Mouse (Mus musculus) liver, embryonic 16.5 days (tissue): ENCODE data around the gene Samd8. TPM values are rescaled to one million over a fixed set of nuclear protein-coding genes. Genes with fewer than 3 reads are reported as not detected.
A peak's percentile ranks its signal among the peaks of the same experiment; 100 is the strongest.

Experiments
- ATAC-seq: fragments of 200-750 bp; cut with Nextera tagmentation; 2 replicates; pipeline ENCODE4 v1.8.0; 2017; ENCODE audit warnings: low read depth, mild to moderate bottlenecking, moderate number of reproducible peaks, moderate library complexity
- H3K27ac ChIP-seq: fragments of 300-500 bp; sonication (generic); 2 replicates; pipeline ENCODE4 v1.5.1; 2014; ENCODE audit warnings: mild to moderate bottlenecking, low read length
- H3K27me3 ChIP-seq: fragments of 300-500 bp; sonication (generic); 2 replicates; pipeline ENCODE4 v1.6.1; 2014; ENCODE audit warnings: low read depth, low read length, mixed read lengths; ENCODE audit not compliant: control insufficient read depth, insufficient read depth
- H3K36me3 ChIP-seq: fragments of 300-500 bp; sonication (generic); 2 replicates; pipeline ENCODE4 v1.6.1; 2014; ENCODE audit warnings: mild to moderate bottlenecking; ENCODE audit not compliant: control insufficient read depth, insufficient read depth
- H3K4me1 ChIP-seq: fragments of 300-500 bp; sonication (generic); 2 replicates; pipeline ENCODE4 v1.6.1; 2014; ENCODE audit warnings: low read depth, low read length, mixed read lengths; ENCODE audit not compliant: control insufficient read depth
- H3K4me2 ChIP-seq: fragments of 300-500 bp; sonication (generic); 2 replicates; pipeline ENCODE4 v1.6.1; 2014; ENCODE audit warnings: low read depth, low read length, mixed read lengths
- H3K4me3 ChIP-seq: fragments of 300-500 bp; sonication (generic); 2 replicates; pipeline ENCODE4 v1.5.1; 2014; ENCODE audit warnings: low read depth, mild to moderate bottlenecking, low read length
- H3K9ac ChIP-seq: fragments of 300-500 bp; sonication (generic); 2 replicates; pipeline ENCODE4 v1.6.1; 2014; ENCODE audit warnings: low read depth, low read length
- H3K9me3 ChIP-seq: fragments of 300-500 bp; sonication (generic); replicated peaks from 2 replicates; pipeline ENCODE4 v1.6.1; 2016; ENCODE audit warnings: low read length; ENCODE audit not compliant: control insufficient read depth
- WGBS: fragments of 180-500 bp; shearing (Covaris S2); extraction: QIAGEN DNeasy Blood & Tissue Kit; methylation state at CpG from one replicate; pipeline ENCODE4 v1.1.7; 2014; ENCODE audit not compliant: insufficient replicate concordance; 5-methylcytosine and 5-hydroxymethylcytosine counted together
- polyA plus RNA-seq: library from polyadenylated mRNA; unstranded; fragments of >200 nt; fragmentation: Nextera tagmentation; extraction: Ambion mirVana; gene quantifications from 2 replicates; pipeline ENCODE4 v1.2.1, GENCODE M21; 2015

The Samd8 gene
- polyA plus RNA-seq, 1 experiment from 2014 or later = 3.9 TPM

DNA sequence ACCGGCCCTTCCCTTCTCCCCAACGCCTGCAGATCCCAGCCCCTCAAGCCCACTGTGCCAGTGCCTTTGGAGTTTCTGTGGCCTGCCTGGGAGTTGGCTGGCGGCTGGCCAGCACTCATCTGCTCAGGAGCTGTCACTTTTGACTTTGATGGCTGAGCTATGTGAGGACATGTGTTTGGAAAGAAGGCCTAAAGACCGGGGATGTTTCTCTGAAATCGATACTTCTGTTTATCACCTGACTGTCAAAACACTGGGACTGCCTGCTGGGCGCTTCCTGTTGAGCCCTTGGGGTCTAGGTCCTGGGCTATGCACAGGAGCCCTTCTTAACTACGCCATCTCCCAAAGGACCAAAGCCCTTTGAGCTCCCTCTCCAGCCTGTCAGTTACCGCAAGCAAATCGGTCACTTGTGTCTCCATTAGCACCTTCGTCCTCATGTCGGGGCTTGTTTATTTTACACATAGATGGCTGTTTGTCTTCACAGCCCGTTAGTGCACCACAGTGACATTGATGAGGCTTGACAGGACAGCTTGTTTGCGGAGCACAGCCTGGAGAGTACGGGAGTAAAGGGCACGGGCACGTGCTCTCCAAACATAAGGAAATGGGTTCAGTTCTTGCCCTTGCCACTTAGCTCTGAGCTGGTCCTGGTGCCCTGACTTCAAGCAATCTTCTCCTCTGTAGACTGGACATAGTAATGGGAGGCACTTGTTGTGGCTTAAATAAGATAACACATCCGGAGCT lies 30.5 kb upstream of the Samd8 start:
- H3K4me2 ChIP-seq = no peak overlapping the region
- no peaks in the 10 kb centered on the region for H3K4me1 ChIP-seq
- peak; percentile 61; the same call in 1 of the 2 replicates for ATAC-seq
- no peaks in the 10 kb centered on the region for H3K36me3 ChIP-seq
- no peak overlapping the region for H3K27ac ChIP-seq
- no peak overlapping the region for H3K4me3 ChIP-seq
- H3K9ac ChIP-seq = no peak overlapping the region
- H3K9me3 ChIP-seq = no peaks in the 10 kb centered on the region
- H3K27me3 ChIP-seq = no peaks in the 10 kb centered on the region
- 42% methylated on average over 17 of the region's 17 CpGs for WGBS

- Histone ChIP-seq H3K36me3 (no peaks in the 10 kb centered on the region), H3K27me3 (no peaks in the 10 kb centered on the region), H3K4me1 (no peaks in the 10 kb centered on the region), H3K4me2 (no peak overlapping the region), H3K27ac (no peak overlapping the region), H3K4me3 (no peak overlapping the region), H3K9me3 (no peaks in the 10 kb centered on the region), H3K9ac (no peak overlapping the region)
- no peak for ATAC-seq
- WGBS = 53% methylated on average over 4 of the region's 4 CpGs
These were observed 29.7 kb upstream of the Samd8 start for GRCm38 (mm10) chr14:21720430-21721205.

DNA sequence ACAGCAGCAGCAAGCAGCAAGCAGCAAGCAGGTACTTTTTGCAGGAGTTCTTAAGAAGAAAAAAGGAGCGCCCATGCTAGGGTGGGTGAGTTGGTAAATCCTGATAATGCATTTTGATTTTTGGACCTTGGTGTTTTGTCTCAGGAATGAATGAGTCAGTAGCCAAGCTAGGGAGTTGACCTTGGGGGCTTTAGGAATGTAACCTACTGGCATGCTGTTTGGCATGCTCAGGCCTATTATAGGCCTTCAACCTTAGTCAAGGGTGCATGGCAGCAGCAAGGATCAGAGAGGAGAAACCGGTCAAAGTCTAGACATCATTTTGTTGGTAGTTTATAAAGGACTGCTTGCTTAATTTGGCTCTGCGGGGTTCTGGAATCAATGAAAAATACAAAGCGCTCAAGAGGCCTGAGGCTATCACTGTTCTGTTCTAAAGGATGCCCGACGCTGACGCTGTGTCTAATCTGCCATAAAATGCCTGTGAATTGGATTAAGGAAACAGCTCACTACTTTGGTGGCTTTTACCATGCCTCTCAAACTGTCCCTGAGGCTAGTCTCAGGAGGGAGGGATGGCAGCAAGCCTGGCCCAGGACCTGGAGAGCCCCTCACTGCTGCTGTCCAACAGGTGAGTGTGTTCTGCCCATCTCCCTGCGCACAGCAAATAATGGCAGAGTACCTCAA lies 28.2 kb upstream of the Samd8 start:
- no peak overlapping the region for H3K9ac ChIP-seq
- no peak for ATAC-seq
- no peak overlapping the region for H3K27ac ChIP-seq
- H3K4me3 ChIP-seq = no peak overlapping the region
- no peaks in the 10 kb centered on the region for H3K4me1 ChIP-seq
- H3K27me3 ChIP-seq = no peaks in the 10 kb centered on the region
- no peaks in the 10 kb centered on the region for H3K9me3 ChIP-seq
- WGBS = 72% methylated on average over 8 of the region's 8 CpGs
- H3K4me2 ChIP-seq = no peak overlapping the region
- H3K36me3 ChIP-seq = no peaks in the 10 kb centered on the region

GRCm38 (mm10) chr14:21729031-21729732 lies 21.1 kb upstream of the Samd8 start:
- no peaks in the 10 kb centered on the region for H3K27me3 ChIP-seq
- H3K4me1 ChIP-seq = no peaks in the 10 kb centered on the region
- H3K9me3 ChIP-seq = no peaks in the 10 kb centered on the region
- no peak overlapping the region for H3K9ac ChIP-seq
- WGBS = 51% methylated on average over 6 of the region's 6 CpGs
- H3K36me3 ChIP-seq = no peaks in the 10 kb centered on the region
- H3K4me3 ChIP-seq = no peak overlapping the region
- no peak overlapping the region for H3K4me2 ChIP-seq
- no peak overlapping the region for H3K27ac ChIP-seq
- ATAC-seq = no peak

DNA sequence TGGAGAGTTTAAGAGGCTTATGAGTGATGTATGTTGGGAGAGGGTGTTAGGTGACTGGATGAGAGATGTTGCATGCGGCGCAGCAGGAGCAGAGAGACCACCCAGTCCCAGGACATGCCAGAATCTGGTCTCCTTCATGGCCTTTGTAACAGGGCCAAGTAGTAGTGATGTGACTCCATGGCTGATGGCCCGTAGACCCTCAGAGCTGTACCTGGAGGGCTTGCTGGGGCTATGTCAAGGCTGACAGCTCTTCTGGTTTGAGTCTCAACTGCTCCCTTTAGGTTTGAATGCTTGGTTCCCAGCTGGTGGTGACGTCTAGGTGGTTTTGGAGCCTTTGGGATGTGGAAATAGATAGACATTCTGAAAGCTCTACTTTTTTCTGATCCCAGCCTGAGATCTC lies 20.4 kb upstream of the Samd8 start:
- no peak for ATAC-seq
- Histone ChIP-seq H3K9me3 (no peaks in the 10 kb centered on the region), H3K36me3 (no peaks in the 10 kb centered on the region), H3K4me1 (no peaks in the 10 kb centered on the region), H3K9ac (no peak overlapping the region), H3K4me2 (no peak overlapping the region), H3K4me3 (no peak overlapping the region), H3K27ac (no peak overlapping the region), H3K27me3 (no peaks in the 10 kb centered on the region)
- WGBS = 70% methylated on average over 4 of the region's 4 CpGs

GRCm38 (mm10) chr14:21733131-21733905 lies 17.0 kb upstream of the Samd8 start:
- H3K9ac ChIP-seq = no peak overlapping the region
- H3K4me2 ChIP-seq = no peak overlapping the region
- no peak overlapping the region for H3K4me3 ChIP-seq
- H3K36me3 ChIP-seq = no peaks in the 10 kb centered on the region
- no peaks in the 10 kb centered on the region for H3K27me3 ChIP-seq
- no peaks in the 10 kb centered on the region for H3K4me1 ChIP-seq
- ATAC-seq = no peak
- WGBS = 68% methylated on average over 15 of the region's 15 CpGs
- no peak overlapping the region for H3K27ac ChIP-seq
- H3K9me3 ChIP-seq = no peaks in the 10 kb centered on the region

DNA sequence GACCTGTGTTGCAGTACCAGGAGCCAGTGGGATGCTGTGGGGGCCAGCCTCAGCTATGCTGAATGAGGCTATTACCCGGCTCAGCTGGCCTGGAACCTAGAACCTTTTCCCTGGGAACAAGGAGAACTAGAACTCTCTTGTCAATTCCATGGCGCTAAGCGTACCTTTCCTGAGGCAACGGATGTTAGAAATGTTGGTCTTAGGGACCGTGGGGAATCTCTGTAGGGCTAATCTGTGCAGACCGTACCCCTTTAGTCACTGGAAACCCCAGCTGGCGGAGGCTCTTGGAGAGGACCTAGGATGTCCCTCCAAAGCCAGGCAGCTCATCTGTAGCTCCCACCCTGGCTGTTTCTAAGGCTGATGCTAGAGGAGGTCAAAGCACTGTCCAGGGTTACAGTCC lies 10.0 kb upstream of the Samd8 start:
- no peaks in the 10 kb centered on the region for H3K36me3 ChIP-seq
- 81% methylated on average over 7 of the region's 7 CpGs for WGBS

GRCm38 (mm10) chr14:21741314-21741713 lies 9.0 kb upstream of the Samd8 start:
- H3K4me3 ChIP-seq = no peak overlapping the region
- no peak overlapping the region for H3K4me2 ChIP-seq
- ATAC-seq = no peak
- no peak overlapping the region for H3K9ac ChIP-seq
- no peaks in the 10 kb centered on the region for H3K27me3 ChIP-seq
- no peaks in the 10 kb centered on the region for H3K4me1 ChIP-seq
- WGBS = 78% methylated on average over 3 of the region's 3 CpGs
- no peaks in the 10 kb centered on the region for H3K36me3 ChIP-seq
- H3K27ac ChIP-seq = no peak overlapping the region
- H3K9me3 ChIP-seq = no peaks in the 10 kb centered on the region

More for the DNA sequence above, 10.0 kb upstream of the Samd8 start:
- Histone ChIP-seq H3K4me3 (no peak overlapping the region), H3K27me3 (no peaks in the 10 kb centered on the region), H3K4me2 (no peak overlapping the region), H3K9ac (no peak overlapping the region), H3K27ac (no peak overlapping the region), H3K9me3 (no peaks in the 10 kb centered on the region), H3K4me1 (no peaks in the 10 kb centered on the region)
- ATAC-seq = no peak
